Mouse (Mus musculus): Measurements from ENCODE around the gene Ms4a8a. TPM values are rescaled to one million over a fixed set of nuclear protein-coding genes. Genes with fewer than 3 reads are reported as not detected.

The Ms4a8a gene
- total RNA-seq, 2 experiments from 2014 or later, result 3.4 TPM; not detected in 1

- ATAC-seq (replicated peaks; ENCODE audit: low FRiP score, poor library complexity, severe bottlenecking), result no peak
Observed at GRCm38 (mm10) chr19:11037570-11037969, 43.3 kb downstream of the Ms4a8a start.

- no peak for ATAC-seq (replicated peaks; ENCODE audit: low FRiP score, poor library complexity, severe bottlenecking)
Observed at GRCm38 (mm10) chr19:11022382-11022781, 58.5 kb downstream of the Ms4a8a start.

- ATAC-seq (replicated peaks; ENCODE audit: low FRiP score, poor library complexity, severe bottlenecking), result no peak
Observed at GRCm38 (mm10) chr19:11017891-11018290, 63.0 kb downstream of the Ms4a8a start, which contains the start of gene Ms4a18. Ms4a18 (minus strand) TSS chr19:11018031.

Other genes starting within 250 kb of the Ms4a8a start
- 1.8 and 3.8 TPM in 2 replicates for gene Slc15a3, start 241.4 kb downstream of the Ms4a8a start, total RNA-seq (2015; ENCODE audit: low replicate concordance)
- gene Slc15a3, start 241.4 kb downstream of the Ms4a8a start, total RNA-seq (2017; ENCODE audit: low replicate concordance), result 2.4 TPM in 1 of 2 replicates, not detected in the other
- gene Tmem132a, start 211.2 kb downstream of the Ms4a8a start, total RNA-seq (2015; ENCODE audit: low replicate concordance), result not detected in 2 replicates
- not detected in 2 replicates for gene Tmem132a, start 211.2 kb downstream of the Ms4a8a start, total RNA-seq (2017; ENCODE audit: low replicate concordance)
- 4.7 and 9.6 TPM in 2 replicates for gene Tmem109, start 199.1 kb downstream of the Ms4a8a start, total RNA-seq (2015; ENCODE audit: low replicate concordance)
- gene Tmem109, start 199.1 kb downstream of the Ms4a8a start, total RNA-seq (2017; ENCODE audit: low replicate concordance), result 4.4 and 14.0 TPM in 2 replicates
- gene Prpf19, start 185.9 kb downstream of the Ms4a8a start, total RNA-seq (2015; ENCODE audit: low replicate concordance), result 18.4 and 19.5 TPM in 2 replicates
- gene Prpf19, start 185.9 kb downstream of the Ms4a8a start, total RNA-seq (2017; ENCODE audit: low replicate concordance), result 17.7 and 21.6 TPM in 2 replicates
- not detected in 2 replicates for gene Zp1, start 160.5 kb downstream of the Ms4a8a start, total RNA-seq (2015; ENCODE audit: low replicate concordance)
- not detected in 2 replicates for gene Zp1, start 160.5 kb downstream of the Ms4a8a start, total RNA-seq (2017; ENCODE audit: low replicate concordance)
- gene Ptgdr2, start 143.9 kb downstream of the Ms4a8a start, total RNA-seq (2015; ENCODE audit: low replicate concordance), result not detected in 2 replicates
- not detected in 2 replicates for gene Ptgdr2, start 143.9 kb downstream of the Ms4a8a start, total RNA-seq (2017; ENCODE audit: low replicate concordance)
- gene Ccdc86, start 131.8 kb downstream of the Ms4a8a start, total RNA-seq (2015; ENCODE audit: low replicate concordance), result 2.5 and 6.3 TPM in 2 replicates
- gene Ccdc86, start 131.8 kb downstream of the Ms4a8a start, total RNA-seq (2017; ENCODE audit: low replicate concordance), result 1.9 and 3.9 TPM in 2 replicates
- not detected in 2 replicates for gene Ms4a10, start 106.4 kb downstream of the Ms4a8a start, total RNA-seq (2015; ENCODE audit: low replicate concordance)
- not detected in 2 replicates for gene Ms4a10, start 106.4 kb downstream of the Ms4a8a start, total RNA-seq (2017; ENCODE audit: low replicate concordance)
- not detected in 2 replicates for gene Ms4a15, start 87.9 kb downstream of the Ms4a8a start, total RNA-seq (2015; ENCODE audit: low replicate concordance)
- not detected in 2 replicates for gene Ms4a15, start 87.9 kb downstream of the Ms4a8a start, total RNA-seq (2017; ENCODE audit: low replicate concordance)
- gene Ms4a18, start 63.1 kb downstream of the Ms4a8a start, total RNA-seq (2015; ENCODE audit: low replicate concordance), result not detected in 2 replicates
- gene Ms4a18, start 63.1 kb downstream of the Ms4a8a start, total RNA-seq (2017; ENCODE audit: low replicate concordance), result not detected in 2 replicates
- not detected in 2 replicates for gene 1700017D01Rik, start 49.8 kb upstream of the Ms4a8a start, total RNA-seq (2015; ENCODE audit: low replicate concordance)
- gene 1700017D01Rik, start 49.8 kb upstream of the Ms4a8a start, total RNA-seq (2017; ENCODE audit: low replicate concordance), result not detected in 2 replicates
- gene 1700025F22Rik, start 84.2 kb upstream of the Ms4a8a start, total RNA-seq (2015; ENCODE audit: low replicate concordance), result not detected in 2 replicates
- gene 1700025F22Rik, start 84.2 kb upstream of the Ms4a8a start, total RNA-seq (2017; ENCODE audit: low replicate concordance), result not detected in 2 replicates
- not detected in 2 replicates for gene Ms4a13, start 115.6 kb upstream of the Ms4a8a start, total RNA-seq (2015; ENCODE audit: low replicate concordance)
- not detected in 2 replicates for gene Ms4a13, start 115.6 kb upstream of the Ms4a8a start, total RNA-seq (2017; ENCODE audit: low replicate concordance)
- gene Ms4a12, start 151.3 kb upstream of the Ms4a8a start, total RNA-seq (2015; ENCODE audit: low replicate concordance), result not detected in 2 replicates
- gene Ms4a12, start 151.3 kb upstream of the Ms4a8a start, total RNA-seq (2017; ENCODE audit: low replicate concordance), result not detected in 2 replicates
- 19.8 and 24.3 TPM in 2 replicates for gene Ms4a1, start 185.1 kb upstream of the Ms4a8a start, total RNA-seq (2015; ENCODE audit: low replicate concordance)
- gene Ms4a1, start 185.1 kb upstream of the Ms4a8a start, total RNA-seq (2017; ENCODE audit: low replicate concordance), result 12.8 and 13.2 TPM in 2 replicates
- gene Ms4a5, start 202.8 kb upstream of the Ms4a8a start, total RNA-seq (2015; ENCODE audit: low replicate concordance), result not detected in 2 replicates
- not detected in 2 replicates for gene Ms4a5, start 202.8 kb upstream of the Ms4a8a start, total RNA-seq (2017; ENCODE audit: low replicate concordance)
- 3.6 TPM in 1 of 2 replicates, not detected in the other for gene Ms4a14, start 233.4 kb upstream of the Ms4a8a start, total RNA-seq (2015; ENCODE audit: low replicate concordance)
- gene Ms4a14, start 233.4 kb upstream of the Ms4a8a start, total RNA-seq (2017; ENCODE audit: low replicate concordance), result under 0.01 TPM in 1 of 2 replicates, not detected in the other

All from erythroid progenitor cell, adult 5-6 weeks (primary cell).